Mouse (Mus musculus): ENCODE results near the gene Isyna1. TPM values are rescaled to one million over a fixed set of nuclear protein-coding genes. Genes with fewer than 3 reads are reported as not detected.
"Not testable (repeated sequence)": the region's sequence is repeated elsewhere in the genome, so short reads cannot be mapped to it uniquely, and the experiment has no call there.

Isyna1 gene
- polyA plus RNA-seq, 1 experiment = 18.6 TPM

DNA sequence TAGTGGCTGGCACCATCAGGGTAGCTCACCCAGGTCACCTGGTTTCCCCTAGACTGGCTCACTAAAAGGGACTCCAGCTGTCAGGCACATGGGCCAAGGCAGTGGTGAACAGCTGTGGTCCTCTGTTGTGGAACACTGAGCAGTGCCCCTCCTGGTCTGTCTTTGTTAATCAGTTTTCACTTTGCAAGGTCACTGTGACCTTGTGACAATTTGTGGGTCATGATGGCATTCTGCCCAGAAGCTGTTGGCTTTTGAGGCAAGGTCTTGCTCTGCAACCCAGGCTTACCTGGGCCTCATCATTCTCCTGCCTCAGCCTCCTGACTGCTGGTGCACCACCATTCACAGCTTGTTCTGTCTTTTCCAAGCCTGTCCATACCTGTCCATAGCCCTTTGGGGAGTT is 23.8 kb upstream of the Isyna1 start:
- Histone ChIP-seq H3K27ac (ENCODE audit: insufficient read depth, low read length) (no peak overlapping the region), H3K4me1 (ENCODE audit: control insufficient read depth, insufficient read depth, low read length) (peaks cover 4% of the 10 kb centered on the region; the same call in 1 of the 2 replicates), H3K4me3 (ENCODE audit: insufficient read depth, low read length) (no peak overlapping the region)
- no peak for TF ChIP-seq POLR2A (IDR thresholded peaks at IDR 0.05; ENCODE audit: low read depth, low read length)
- TF ChIP-seq CTCF (IDR thresholded peaks at IDR 0.05; ENCODE audit: borderline replicate concordance, insufficient read depth, low read length) = no peak

DNA sequence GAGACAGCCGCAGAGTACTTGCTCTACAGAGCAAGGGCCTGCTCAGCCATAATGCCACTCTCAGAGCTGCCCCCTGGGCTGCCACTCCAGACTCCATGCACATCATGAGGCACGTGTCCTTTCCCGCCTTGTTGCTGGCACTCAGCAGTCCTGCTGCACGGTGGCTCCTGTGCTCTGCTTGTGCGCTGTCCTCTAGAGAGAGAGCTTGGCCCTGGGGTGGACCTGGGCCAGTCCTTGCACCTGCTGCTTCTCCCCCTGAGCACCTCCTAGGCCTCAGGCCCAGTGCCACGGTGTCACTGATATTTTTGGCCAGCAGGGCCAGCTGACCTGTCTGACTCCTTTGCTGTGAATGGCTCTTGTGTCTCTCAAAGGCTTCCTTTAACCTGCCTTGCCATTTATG is 23.2 kb upstream of the Isyna1 start:
- Histone ChIP-seq H3K27ac (ENCODE audit: insufficient read depth, low read length) (no peak overlapping the region), H3K4me1 (ENCODE audit: control insufficient read depth, insufficient read depth, low read length) (peaks cover 4% of the 10 kb centered on the region; the same call in 1 of the 2 replicates), H3K4me3 (ENCODE audit: insufficient read depth, low read length) (no peak overlapping the region)
- no peak for TF ChIP-seq POLR2A (IDR thresholded peaks at IDR 0.05; ENCODE audit: low read depth, low read length)
- TF ChIP-seq CTCF (IDR thresholded peaks at IDR 0.05; ENCODE audit: borderline replicate concordance, insufficient read depth, low read length) = no peak; the same call in 1 of the 2 replicates

DNA sequence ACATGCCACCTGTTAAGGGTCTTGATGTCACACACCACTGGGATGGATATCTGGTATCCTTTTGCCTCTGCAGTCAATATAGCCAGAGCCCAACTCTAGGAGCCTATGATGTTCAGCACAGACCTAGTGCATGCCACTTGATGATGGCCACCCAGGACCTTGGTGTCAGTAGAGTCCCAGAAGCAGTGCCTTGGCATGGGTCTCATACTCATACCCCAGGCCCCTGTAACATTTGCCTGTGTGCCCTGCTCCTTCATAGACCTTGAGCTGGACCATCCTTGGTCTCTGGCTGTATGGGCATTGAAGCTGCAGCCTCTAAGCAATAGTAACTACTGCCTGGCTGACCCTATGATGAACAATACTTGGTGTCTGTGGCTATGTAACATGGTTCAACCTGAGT is 19.9 kb upstream of the Isyna1 start:
- Histone ChIP-seq H3K27ac (ENCODE audit: insufficient read depth, low read length) (no peak overlapping the region), H3K4me1 (ENCODE audit: control insufficient read depth, insufficient read depth, low read length) (peaks cover 4% of the 10 kb centered on the region; the same call in 1 of the 2 replicates), H3K4me3 (ENCODE audit: insufficient read depth, low read length) (no peak overlapping the region)
- no peak for TF ChIP-seq CTCF (IDR thresholded peaks at IDR 0.05; ENCODE audit: borderline replicate concordance, insufficient read depth, low read length)
- no peak for TF ChIP-seq POLR2A (IDR thresholded peaks at IDR 0.05; ENCODE audit: low read depth, low read length)

DNA sequence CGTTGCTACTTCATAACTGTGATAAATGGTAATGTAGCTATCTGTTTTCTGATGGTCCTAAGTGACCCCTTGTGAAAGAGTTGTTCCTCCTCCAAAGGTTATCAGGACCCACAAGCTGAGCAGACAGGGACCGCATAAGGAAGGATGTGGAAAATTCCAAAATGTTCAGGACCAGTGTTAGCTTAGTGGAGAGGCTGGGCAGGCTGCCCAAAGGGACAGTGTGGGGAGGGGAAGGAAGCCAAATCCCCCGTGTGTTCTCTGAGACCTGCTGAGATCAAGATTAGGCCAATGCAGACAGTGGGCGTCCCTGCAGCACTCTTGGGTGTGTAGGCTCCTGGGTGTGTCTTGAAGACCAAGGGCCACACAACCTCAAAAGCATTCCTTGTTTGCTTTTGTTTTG is 19.3 kb upstream of the Isyna1 start:
- no peak for TF ChIP-seq CTCF (IDR thresholded peaks at IDR 0.05; ENCODE audit: borderline replicate concordance, insufficient read depth, low read length)
- Histone ChIP-seq H3K4me1 (ENCODE audit: control insufficient read depth, insufficient read depth, low read length) (peaks cover 4% of the 10 kb centered on the region; the same call in 1 of the 2 replicates), H3K4me3 (ENCODE audit: insufficient read depth, low read length) (no peak overlapping the region), H3K27ac (ENCODE audit: insufficient read depth, low read length) (no peak overlapping the region)

DNA sequence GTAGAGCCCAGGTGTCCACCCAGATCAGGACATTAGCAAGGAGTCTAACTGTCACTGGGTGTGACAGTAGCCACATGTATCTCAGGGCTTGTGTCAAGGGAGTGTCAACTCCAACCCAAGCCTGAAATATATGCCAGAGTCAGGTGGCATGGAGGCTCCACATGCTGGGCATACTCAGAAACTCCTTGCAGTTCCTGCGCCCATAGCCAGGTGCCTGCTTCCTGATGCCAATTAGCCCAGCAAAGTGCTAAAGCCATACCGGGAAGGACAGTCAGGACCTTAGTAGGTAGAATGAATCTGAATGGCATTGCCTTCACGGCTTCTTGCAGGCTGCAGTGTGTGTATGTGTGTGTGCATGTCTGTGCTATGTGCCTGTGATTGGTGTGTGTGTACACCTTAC is 17.0 kb upstream of the Isyna1 start:
- Histone ChIP-seq H3K27ac (ENCODE audit: insufficient read depth, low read length) (no peak overlapping the region), H3K4me3 (ENCODE audit: insufficient read depth, low read length) (no peak overlapping the region), H3K4me1 (ENCODE audit: control insufficient read depth, insufficient read depth, low read length) (peaks cover 4% of the 10 kb centered on the region; the same call in 1 of the 2 replicates)
- TF ChIP-seq POLR2A (IDR thresholded peaks at IDR 0.05; ENCODE audit: low read depth, low read length) (no peak), CTCF (IDR thresholded peaks at IDR 0.05; ENCODE audit: borderline replicate concordance, insufficient read depth, low read length) (no peak)

DNA sequence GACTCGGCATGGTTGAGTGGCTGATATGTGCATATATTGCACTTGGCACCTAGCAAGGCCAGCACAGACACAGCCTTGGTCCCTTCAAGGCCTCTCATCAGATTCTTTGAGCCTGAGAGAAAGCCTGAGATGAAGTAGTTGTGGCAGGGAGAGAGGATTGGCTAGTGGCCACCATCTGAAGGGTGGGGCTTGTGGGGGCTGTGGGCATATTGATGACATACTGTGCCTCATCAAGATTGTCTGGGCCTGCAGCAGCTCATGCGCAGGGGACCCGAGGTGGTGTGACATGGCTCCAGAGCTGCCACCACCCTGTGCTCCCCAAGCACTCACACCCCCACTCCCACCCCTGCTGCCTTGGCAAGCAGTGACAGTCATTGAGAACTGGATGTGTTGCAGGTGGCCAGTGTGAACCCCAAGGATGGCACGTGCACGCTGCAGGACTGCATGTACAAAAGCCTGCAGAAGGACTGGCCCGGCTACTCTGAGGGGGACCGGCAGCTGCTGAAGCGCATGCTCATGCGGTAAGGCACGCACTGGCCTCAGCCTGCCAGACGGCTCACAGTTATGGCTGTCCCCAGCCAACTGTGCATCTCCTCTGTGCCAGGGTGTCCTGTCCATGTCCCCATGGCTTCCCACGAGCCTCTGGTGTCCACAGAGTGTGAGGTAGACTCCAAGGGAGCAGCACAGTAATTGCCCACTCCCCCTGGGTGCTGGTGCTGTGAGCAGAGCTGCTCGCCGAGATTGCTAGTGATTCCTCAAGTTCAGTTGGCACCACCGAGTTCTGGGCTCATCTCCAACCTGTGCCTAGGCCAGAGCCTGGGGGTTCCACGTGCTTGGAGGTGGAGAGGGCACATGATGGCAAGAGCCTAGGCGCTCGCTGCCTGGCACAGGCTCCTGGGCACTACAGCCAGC is 10.4 kb upstream of the Isyna1 start:
- Histone ChIP-seq H3K4me3 (ENCODE audit: insufficient read depth, low read length) (no peak overlapping the region), H3K4me1 (ENCODE audit: control insufficient read depth, insufficient read depth, low read length) (no peaks in the 10 kb centered on the region), H3K27ac (ENCODE audit: insufficient read depth, low read length) (no peak overlapping the region)
- TF ChIP-seq CTCF (IDR thresholded peaks at IDR 0.05; ENCODE audit: borderline replicate concordance, insufficient read depth, low read length) (no peak), POLR2A (IDR thresholded peaks at IDR 0.05; ENCODE audit: low read depth, low read length) (no peak)

DNA sequence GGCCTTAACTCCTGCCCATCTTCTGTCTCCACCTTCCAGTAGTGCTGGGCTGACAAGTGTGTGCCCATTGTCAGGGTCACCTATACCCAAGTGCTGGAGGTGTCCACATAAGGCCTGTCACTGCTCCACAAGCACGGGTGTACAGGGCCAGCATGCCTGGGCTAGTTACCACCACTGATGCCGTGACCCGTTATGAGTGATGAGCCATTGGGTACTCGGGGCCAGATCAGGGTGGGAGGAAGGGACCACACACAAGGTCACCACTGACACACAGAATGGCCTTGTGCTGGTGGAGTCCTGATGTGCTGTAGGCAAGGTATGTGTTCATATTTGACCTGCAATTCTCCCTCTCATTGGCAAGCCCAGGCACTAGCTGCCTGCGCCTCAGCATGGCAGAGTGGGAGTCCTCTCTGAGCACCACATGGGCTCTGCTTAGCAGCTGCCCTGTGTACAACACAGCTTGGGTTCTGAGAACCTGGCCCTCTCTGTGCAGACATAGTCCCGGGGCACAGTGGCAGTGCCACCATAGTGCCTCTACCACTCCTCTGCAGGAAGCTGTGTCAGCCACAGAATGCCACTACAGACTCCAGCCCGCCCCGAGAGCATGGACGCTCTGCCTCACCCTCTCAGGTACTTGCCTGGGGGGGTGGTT is 9.4 kb upstream of the Isyna1 start:
- Histone ChIP-seq H3K4me3 (ENCODE audit: insufficient read depth, low read length) (no peak overlapping the region), H3K4me1 (ENCODE audit: control insufficient read depth, insufficient read depth, low read length) (no peaks in the 10 kb centered on the region), H3K27ac (ENCODE audit: insufficient read depth, low read length) (no peak overlapping the region)
- TF ChIP-seq CTCF (IDR thresholded peaks at IDR 0.05; ENCODE audit: borderline replicate concordance, insufficient read depth, low read length) (no peak), POLR2A (IDR thresholded peaks at IDR 0.05; ENCODE audit: low read depth, low read length) (no peak)

DNA sequence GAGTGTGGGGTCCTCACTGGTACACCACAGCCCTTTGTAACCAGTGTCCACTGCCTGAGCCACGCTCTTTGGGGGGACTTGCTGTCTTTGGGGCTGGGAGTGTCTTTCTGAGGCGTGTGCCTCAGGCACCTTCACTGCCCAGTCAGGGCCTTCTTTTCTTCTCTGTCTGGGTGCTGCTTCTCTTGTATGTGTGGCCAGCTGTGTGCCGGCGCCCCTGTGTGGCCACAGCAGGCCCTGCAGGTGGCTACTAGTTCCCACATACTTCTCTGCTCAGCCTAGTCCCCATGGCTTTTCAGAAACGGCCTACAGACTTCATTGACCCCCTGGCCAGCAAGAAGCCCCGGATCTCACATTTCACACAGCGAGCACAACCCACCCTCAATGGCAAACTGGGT is 8.9 kb upstream of the Isyna1 start:
- Histone ChIP-seq H3K4me3 (ENCODE audit: insufficient read depth, low read length) (no peak overlapping the region), H3K4me1 (ENCODE audit: control insufficient read depth, insufficient read depth, low read length) (no peaks in the 10 kb centered on the region), H3K27ac (ENCODE audit: insufficient read depth, low read length) (no peak overlapping the region)
- TF ChIP-seq CTCF (IDR thresholded peaks at IDR 0.05; ENCODE audit: borderline replicate concordance, insufficient read depth, low read length) (peak; percentile 49), POLR2A (IDR thresholded peaks at IDR 0.05; ENCODE audit: low read depth, low read length) (no peak)

DNA sequence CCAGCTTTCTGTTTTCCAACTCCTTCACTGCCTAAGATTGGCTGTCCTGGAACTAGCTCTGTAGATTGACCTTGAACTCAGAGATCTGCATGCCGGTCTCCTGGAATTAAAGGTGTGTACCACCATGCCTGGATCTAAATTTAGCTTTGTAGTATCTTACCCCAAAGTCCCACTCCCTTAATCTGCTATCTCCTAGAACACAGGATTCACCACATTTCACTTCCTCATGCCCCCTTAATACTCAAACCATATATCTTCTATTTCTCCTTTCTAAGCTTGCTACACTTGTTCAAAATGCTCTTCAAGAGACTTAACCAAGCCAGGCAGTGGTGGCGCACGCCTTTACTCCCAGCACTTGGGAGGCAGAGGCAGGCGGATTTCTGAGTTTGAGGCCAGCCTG is 6.2 kb upstream of the Isyna1 start:
- not testable (repeated sequence) for H3K27ac ChIP-seq (ENCODE audit: insufficient read depth, low read length); H3K4me3 ChIP-seq (ENCODE audit: insufficient read depth, low read length)

DNA sequence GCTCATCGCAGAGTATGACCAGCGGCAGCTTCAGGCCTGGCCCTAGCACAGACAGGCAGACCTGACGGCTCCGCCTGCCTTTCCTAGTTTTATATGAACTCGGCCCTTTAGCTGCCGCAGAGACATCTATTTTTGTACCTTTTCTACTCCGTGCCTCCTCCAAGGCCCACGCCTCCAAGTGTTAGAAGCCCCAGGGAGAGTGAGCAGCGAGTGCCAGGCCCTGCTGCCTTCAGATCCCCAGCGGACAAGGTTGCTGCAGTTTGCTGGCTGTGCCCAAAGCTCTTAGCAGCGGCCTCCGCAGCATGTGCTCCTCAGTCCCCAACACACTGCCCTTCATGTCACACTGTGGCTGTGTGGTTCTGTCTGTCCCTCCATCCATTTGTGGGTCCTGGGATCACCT is 2.6 kb upstream of the Isyna1 start:
- Histone ChIP-seq H3K27ac (ENCODE audit: insufficient read depth, low read length) (no peak overlapping the region), H3K4me3 (ENCODE audit: insufficient read depth, low read length) (no peak overlapping the region), H3K4me1 (ENCODE audit: control insufficient read depth, insufficient read depth, low read length) (no peaks in the 10 kb centered on the region)
- no peak for TF ChIP-seq POLR2A (IDR thresholded peaks at IDR 0.05; ENCODE audit: low read depth, low read length)
- no peak for TF ChIP-seq CTCF (IDR thresholded peaks at IDR 0.05; ENCODE audit: borderline replicate concordance, insufficient read depth, low read length)

More for the DNA sequence above, 6.2 kb upstream of the Isyna1 start:
- H3K4me1 ChIP-seq (ENCODE audit: control insufficient read depth, insufficient read depth, low read length) = not testable (repeated sequence)
